Comparison of ENCODE assay signal across 8 mouse cellular contexts in the genomic region with DNA sequence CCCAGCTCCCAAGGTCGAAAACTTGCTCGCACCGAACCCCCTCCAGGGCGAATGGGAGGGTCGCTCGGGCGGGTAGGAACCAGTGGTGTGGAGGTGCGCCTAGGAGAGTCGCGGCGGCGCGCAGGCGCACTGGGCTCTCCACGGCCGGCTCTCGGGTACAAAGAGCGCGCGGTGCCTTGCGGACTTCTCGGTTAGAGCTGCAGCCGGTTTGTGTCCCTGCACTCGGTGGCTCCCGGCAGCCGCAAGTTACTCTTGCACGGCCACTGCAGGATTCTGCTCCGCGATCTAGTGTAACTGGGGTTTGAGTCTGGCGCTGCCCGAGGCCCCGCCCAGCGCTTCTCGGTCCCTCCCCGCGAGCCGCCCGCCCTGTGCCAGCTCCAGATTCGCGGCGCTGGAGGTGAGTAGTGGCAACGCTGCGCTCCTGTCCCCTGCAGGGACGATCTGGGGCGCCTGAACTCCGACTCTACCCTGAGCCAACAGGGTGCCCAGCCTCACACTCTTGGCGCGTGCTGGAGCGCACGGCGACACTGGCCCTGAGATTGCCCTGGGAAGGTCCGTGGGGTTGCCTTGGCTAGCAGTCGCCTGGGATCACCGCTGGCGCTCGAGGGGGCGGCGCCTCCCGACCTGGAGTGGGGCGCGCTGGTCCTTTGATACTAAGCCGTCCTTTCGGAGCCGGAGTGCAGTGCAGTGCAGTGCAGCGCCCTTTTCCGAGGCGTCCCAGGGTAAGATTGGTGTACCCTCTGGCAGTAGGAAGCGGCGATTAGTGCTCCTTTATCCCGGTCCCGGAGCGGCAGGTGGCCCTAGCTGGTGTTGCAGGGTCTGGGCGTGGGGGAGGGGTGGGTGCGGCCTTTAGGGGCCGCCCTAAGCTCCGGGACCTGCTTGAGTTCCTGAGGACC. TPM values are rescaled to one million over a fixed set of nuclear protein-coding genes. Genes with fewer than 3 reads are reported as not detected.
DNase-seq lines count a peak whose midpoint lies in the region; ATAC-seq and TF ChIP-seq lines count a peak whose summit lies in the region.

A gene (plus strand): TSS at position 380 of the 896 bp plus-strand sequence.

- peak within 1 kb of the TSS; percentile 38; the same call in 1 of the 2 replicates for H3K9ac ChIP-seq in liver, postnatal 0 days (replicated peaks)
- H3K9ac ChIP-seq in neural tube, embryonic 15.5 days (replicated peaks), result peak within 1 kb of the TSS; percentile 66

- peaks cover 31% of the 10 kb centered on the region for H3K4me1 ChIP-seq in E14TG2a.4 (replicated peaks; ENCODE audit: low read depth, low read length)
- H3K4me1 ChIP-seq in brown adipose tissue, adult 24 weeks (ENCODE audit: control insufficient read depth, insufficient read depth, insufficient read length, low read length), result no peaks in the 10 kb centered on the region
- peaks cover 8% of the 10 kb centered on the region; the same call in 1 of the 2 replicates for H3K4me1 ChIP-seq in liver, postnatal 0 days (ENCODE audit: insufficient read depth)
- H3K4me1 ChIP-seq in neural tube, embryonic 15.5 days, result peaks cover 29% of the 10 kb centered on the region

- WGBS in liver, postnatal 0 days (ENCODE audit: insufficient replicate concordance), result under 1% methylated on average over 76 of the region's 76 CpGs
- under 1% methylated on average over 76 of the region's 76 CpGs for WGBS in neural tube, embryonic 15.5 days

- H3K27me3 ChIP-seq in E14TG2a.4 (ENCODE audit: insufficient read depth, low read length), result peaks cover 30% of the 10 kb centered on the region
- peaks cover 36% of the 10 kb centered on the region for H3K27me3 ChIP-seq in liver, postnatal 0 days (ENCODE audit: insufficient read depth, low read length)
- peaks cover 13% of the 10 kb centered on the region for H3K27me3 ChIP-seq in neural tube, embryonic 15.5 days (replicated peaks)

- no peaks in the 10 kb centered on the region for H3K9me3 ChIP-seq in E14TG2a.4 (ENCODE audit: low read length)
- no peaks in the 10 kb centered on the region for H3K9me3 ChIP-seq in liver, postnatal 0 days (ENCODE audit: low read length)
- no peaks in the 10 kb centered on the region for H3K9me3 ChIP-seq in neural tube, embryonic 15.5 days (replicated peaks)

- no peak for TF ChIP-seq EP300 in liver, postnatal 0 days (IDR thresholded peaks at IDR 0.05; ENCODE audit: low read depth)

- intact Hi-C loops in heart, postnatal 14 days (cut with DNase I), result loop anchor here (2.0 to 5.0 kb wide), 2 partner anchors 95 to 104 kb away; no protein-coding TSS in a partner anchor

- TF ChIP-seq CTCF in E14TG2a.4 (conservative IDR thresholded peaks at IDR 0.05; ENCODE audit: low read length), result no peak
- TF ChIP-seq CTCF in liver, postnatal 0 days (IDR thresholded peaks at IDR 0.05; ENCODE audit: low read depth), result no peak

- peak; percentile 72 for DNase-seq in forelimb bud, embryonic 11.5 days (ENCODE audit: low read depth, low spot score)
- peak; percentile 69 to 74 for DNase-seq in heart, postnatal 14 days
- DNase-seq in kidney, postnatal 4 days, result peak; percentile 83 to 90
- peak; percentile 67 for DNase-seq in liver, postnatal 0 days
- peak; percentile 25 to 39 for DNase-seq in thymus, postnatal 10 days (ENCODE audit: low spot score in 2 of 2)

- peak within 1 kb of the TSS; percentile 93 for H3K4me3 ChIP-seq in E14TG2a.4 (replicated peaks; ENCODE audit: low read length)
- peak within 1 kb of the TSS; percentile 65 for H3K4me3 ChIP-seq in brown adipose tissue, adult 24 weeks (ENCODE audit: insufficient read depth, low read depth, low read length)
- peak within 1 kb of the TSS; percentile 60 for H3K4me3 ChIP-seq in liver, postnatal 0 days (ENCODE audit: low read depth, low read length)
- H3K4me3 ChIP-seq in neural tube, embryonic 15.5 days (replicated peaks), result peak within 1 kb of the TSS; percentile 77

- no peaks in the 10 kb centered on the region for H3K36me3 ChIP-seq in E14TG2a.4 (ENCODE audit: insufficient read depth, low read length)
- no peaks in the 10 kb centered on the region for H3K36me3 ChIP-seq in liver, postnatal 0 days (replicated peaks; ENCODE audit: insufficient read depth, low read length)
- no peaks in the 10 kb centered on the region for H3K36me3 ChIP-seq in neural tube, embryonic 15.5 days

- peak within 1 kb of the TSS; percentile 93 for H3K4me2 ChIP-seq in liver, postnatal 0 days (ENCODE audit: low read depth, low read length)
- H3K4me2 ChIP-seq in neural tube, embryonic 15.5 days, result peak within 1 kb of the TSS; percentile 99

- no peak within 1 kb of the TSS for H3K27ac ChIP-seq in brown adipose tissue, adult 24 weeks (replicated peaks; ENCODE audit: low read depth, low read length)
- no peak within 1 kb of the TSS for H3K27ac ChIP-seq in liver, postnatal 0 days (ENCODE audit: low read depth)
- peak within 1 kb of the TSS; percentile 80 for H3K27ac ChIP-seq in neural tube, embryonic 15.5 days (replicated peaks)

- ATAC-seq in liver, postnatal 0 days, result peak; percentile 89
- ATAC-seq in neural tube, embryonic 15.5 days (ENCODE audit: low FRiP score), result peak; percentile 82

RNA-seq across cellular contexts. Expression of the gene that starts here (rescaled TPM):
- 13.1 and 18.0 TPM in 2 replicates for polyA plus RNA-seq in brown adipose tissue, adult 24 weeks (2012; ENCODE audit: insufficient read depth, insufficient read length, missing spikeins)
- total RNA-seq in heart, postnatal 14 days (2021), result 10 to 100 TPM; 35.2 to 38.2 TPM
- 5.4 and 8.2 TPM in 2 replicates for polyA plus RNA-seq in liver, postnatal 0 days (2015; fragmentation: Nextera tagmentation; extraction: Ambion mirVana)
- polyA plus RNA-seq in neural tube, embryonic 15.5 days (2015; fragmentation: Nextera tagmentation; extraction: Ambion mirVana), result 12.6 and 14.7 TPM in 2 replicates

Comparison
In these comparisons a context has a peak if more than half of its experiments do, and no peak if none do; other contexts are left out.
1. DNase-seq: peak in every context shown above with its lines; median percentile 86 in kidney, postnatal 4 days; 72 in forelimb bud, embryonic 11.5 days; 72 in heart, postnatal 14 days; 67 in liver, postnatal 0 days; 32 in thymus, postnatal 10 days.